Mouse (Mus musculus) liver, embryonic 14.5 days (tissue): ENCODE measurements around the gene Myb. TPM values are rescaled to one million over a fixed set of nuclear protein-coding genes. Genes with fewer than 3 reads are reported as not detected.

Experiments used
- ATAC-seq: fragments of 200-750 bp; cut with Nextera tagmentation; 2 replicates; pipeline ENCODE4 v1.8.0; 2017; ENCODE audit warnings: moderate number of reproducible peaks, mild to moderate bottlenecking, moderate library complexity; ENCODE audit not compliant: insufficient read depth
- DNase-seq, 3 experiments: peaks; one replicate each; pipeline ENCODE4 v3.0.0-alpha.2; 2012 to 2013; ENCODE audit warnings: low read depth in 3 of 3, low spot score in 3 of 3
- H3K27ac ChIP-seq: fragments of 300-500 bp; sonication (generic); 2 replicates; pipeline ENCODE4 v1.5.1; 2014; ENCODE audit warnings: moderate library complexity, mild to moderate bottlenecking, control low read depth, inconsistent platforms
- H3K27me3 ChIP-seq: fragments of 300-500 bp; sonication (generic); 2 replicates; pipeline ENCODE4 v1.6.1; 2014; ENCODE audit warnings: mild to moderate bottlenecking, low read length, moderate library complexity; ENCODE audit not compliant: control insufficient read depth, insufficient read depth
- H3K36me3 ChIP-seq: fragments of 300-500 bp; sonication (generic); replicated peaks from 2 replicates; pipeline ENCODE4 v1.6.1; 2014; ENCODE audit warnings: low read depth; ENCODE audit not compliant: control insufficient read depth, insufficient read depth
- H3K4me1 ChIP-seq, 2 experiments: fragments of 200-500 bp in 1 of 2; fragments of 300-500 bp in 1 of 2; sonication (generic) in 1 of 2; replicated peaks; 2 replicates each; pipeline ENCODE4 v1.6.1; 2012 to 2014; ENCODE audit warnings: antibody characterized with exemption in 1 of 2, inconsistent platforms in 1 of 2, low read length in 1 of 2; ENCODE audit not compliant: control insufficient read depth in 2 of 2, insufficient read depth in 2 of 2
- H3K4me2 ChIP-seq: fragments of 300-500 bp; sonication (generic); 2 replicates; pipeline ENCODE4 v1.6.1; 2014; ENCODE audit warnings: low read depth, mild to moderate bottlenecking, control low read depth, moderate library complexity
- H3K4me3 ChIP-seq, 2 experiments: fragments of 200-500 bp in 1 of 2; fragments of 300-500 bp in 1 of 2; sonication (generic) in 1 of 2; 2 replicates each; pipeline ENCODE4 v1.5.1; 2012 to 2014; ENCODE audit warnings: low read depth in 2 of 2, low read length in 2 of 2, mild to moderate bottlenecking in 2 of 2, control low read depth in 1 of 2, inconsistent platforms in 1 of 2, moderate library complexity in 1 of 2; ENCODE audit not compliant: insufficient read depth in 1 of 2
- H3K9ac ChIP-seq: fragments of 300-500 bp; sonication (generic); replicated peaks from 2 replicates; pipeline ENCODE4 v1.6.1; 2014; ENCODE audit warnings: mild to moderate bottlenecking, control low read depth, moderate library complexity
- H3K9me3 ChIP-seq: fragments of 300-500 bp; sonication (generic); 2 replicates; pipeline ENCODE4 v1.6.1; 2016; ENCODE audit warnings: low read length, mixed read lengths; ENCODE audit not compliant: control insufficient read depth
- CTCF ChIP-seq: IDR thresholded peaks from 2 replicates; pipeline ENCODE4 v1.5.1; 2016; ENCODE audit warnings: antibody characterized with exemption, low read depth, control low read depth
- EP300 ChIP-seq: IDR thresholded peaks from 2 replicates; pipeline ENCODE4 v1.6.1; 2016; ENCODE audit warnings: antibody characterized with exemption, low read depth
- WGBS: fragments of 180-500 bp; shearing (Covaris S2); extraction: QIAGEN DNeasy Blood & Tissue Kit; methylation state at CpG from one replicate; pipeline ENCODE4 v1.1.7; 2014; ENCODE audit not compliant: insufficient replicate concordance; 5-methylcytosine and 5-hydroxymethylcytosine counted together
- polyA plus RNA-seq, 2 experiments: library from polyadenylated mRNA; depleted of rRNA in 1 of 2; stranded (reverse) in 1 of 2; unstranded in 1 of 2; fragments of >200 nt; fragmentation: Nextera tagmentation in 1 of 2; extraction: Ambion mirVana in 1 of 2; gene quantifications; 2 replicates each; pipeline versions ENCODE4 v1.2.1 to v1.2.3; 2012 to 2014

Gene Myb
- polyA plus RNA-seq, 2 experiments = 11.7 to 16.9 TPM

DNA sequence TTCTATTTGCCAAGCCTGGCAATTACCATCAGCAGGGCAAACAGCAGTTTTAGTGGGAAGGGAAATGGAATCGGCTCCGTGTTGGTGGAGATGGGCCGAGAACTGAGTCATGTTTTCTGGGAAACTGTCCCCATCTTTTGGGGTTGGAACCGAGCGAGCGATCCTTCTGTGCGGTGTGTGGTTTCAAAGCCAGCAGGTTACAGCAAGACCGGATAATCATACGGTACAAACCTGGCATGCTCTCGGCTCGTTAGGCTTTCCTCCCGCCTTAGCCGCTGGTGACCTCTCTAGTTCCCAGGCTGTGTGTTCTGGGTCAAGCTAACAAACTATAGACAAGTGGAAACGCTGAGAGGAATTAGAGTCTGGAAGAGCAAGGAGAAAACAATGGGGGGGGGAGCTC lies 65.2 kb downstream of the Myb start:
- 82% methylated on average over 14 of the region's 14 CpGs for WGBS
- no peak overlapping the region for H3K4me3 ChIP-seq
- H3K9me3 ChIP-seq = no peaks in the 10 kb centered on the region
- no peaks in the 10 kb centered on the region for H3K27me3 ChIP-seq
- ATAC-seq (no peak), DNase-seq (no peak)
- no peaks in the 10 kb centered on the region for H3K36me3 ChIP-seq
- no peak overlapping the region for H3K27ac ChIP-seq
- H3K4me2 ChIP-seq = no peak overlapping the region
- TF ChIP-seq EP300 (no peak), CTCF (no peak)
- H3K9ac ChIP-seq = no peak overlapping the region
- H3K4me1 ChIP-seq = no peaks in the 10 kb centered on the region

DNA sequence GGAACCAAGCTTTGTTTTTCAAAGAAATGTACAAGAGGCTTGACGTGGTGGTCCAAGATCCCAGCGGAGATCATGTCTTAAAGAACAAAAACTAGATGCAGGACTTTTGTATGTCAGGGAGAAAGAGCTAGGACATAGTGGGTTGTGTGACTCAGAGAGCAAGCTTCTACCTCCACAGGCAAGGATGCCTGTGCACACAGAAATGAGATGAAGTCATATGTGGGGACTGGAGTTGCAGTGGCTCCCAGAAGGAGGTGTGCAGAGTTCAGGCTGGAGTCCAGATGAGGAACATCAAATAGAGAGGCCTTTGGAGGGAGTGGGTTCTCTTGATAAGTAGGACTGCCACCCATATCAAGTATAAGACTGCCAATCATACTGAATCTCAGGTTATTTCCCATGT lies 65.9 kb downstream of the Myb start:
- DNase-seq (no peak), ATAC-seq (no peak)

DNA sequence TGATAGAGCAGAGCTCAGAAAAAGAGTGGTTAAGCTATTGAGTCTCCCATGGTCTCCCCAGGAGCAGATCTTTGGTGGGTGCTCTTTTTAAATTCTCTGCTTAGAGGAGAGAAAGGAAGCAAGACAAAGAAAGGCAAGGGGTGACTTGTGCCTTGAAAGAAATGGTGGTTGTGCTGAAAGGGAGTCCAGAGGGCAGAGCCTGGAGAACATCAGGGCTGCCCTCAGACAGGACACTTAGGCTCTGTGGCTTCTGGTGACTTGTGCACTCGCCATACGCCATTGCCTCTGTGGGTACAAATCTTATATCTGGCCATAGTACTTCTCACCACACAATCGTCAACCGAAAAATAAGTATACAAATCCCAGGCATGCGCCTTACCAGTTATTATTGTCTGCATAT lies 67.5 kb downstream of the Myb start:
- DNase-seq (no peak), ATAC-seq (no peak)
- no peaks in the 10 kb centered on the region for H3K4me1 ChIP-seq
- no peak overlapping the region for H3K9ac ChIP-seq
- no peaks in the 10 kb centered on the region for H3K9me3 ChIP-seq
- H3K4me3 ChIP-seq = no peak overlapping the region
- 74% methylated on average over 5 of the region's 5 CpGs for WGBS
- H3K36me3 ChIP-seq = no peaks in the 10 kb centered on the region
- no peaks in the 10 kb centered on the region for H3K27me3 ChIP-seq
- no peak overlapping the region for H3K4me2 ChIP-seq
- no peak for TF ChIP-seq EP300
- TF ChIP-seq CTCF = no peak
- no peak overlapping the region for H3K27ac ChIP-seq

More for the DNA sequence above, 65.9 kb downstream of the Myb start:
- Histone ChIP-seq H3K9ac (no peak overlapping the region), H3K27ac (no peak overlapping the region), H3K36me3 (no peaks in the 10 kb centered on the region), H3K4me3 (no peak overlapping the region), H3K27me3 (no peaks in the 10 kb centered on the region), H3K9me3 (no peaks in the 10 kb centered on the region), H3K4me2 (no peak overlapping the region), H3K4me1 (no peaks in the 10 kb centered on the region)
- no peak for TF ChIP-seq EP300
- TF ChIP-seq CTCF = no peak
- 66% methylated on average over 2 of the region's 2 CpGs for WGBS

DNA sequence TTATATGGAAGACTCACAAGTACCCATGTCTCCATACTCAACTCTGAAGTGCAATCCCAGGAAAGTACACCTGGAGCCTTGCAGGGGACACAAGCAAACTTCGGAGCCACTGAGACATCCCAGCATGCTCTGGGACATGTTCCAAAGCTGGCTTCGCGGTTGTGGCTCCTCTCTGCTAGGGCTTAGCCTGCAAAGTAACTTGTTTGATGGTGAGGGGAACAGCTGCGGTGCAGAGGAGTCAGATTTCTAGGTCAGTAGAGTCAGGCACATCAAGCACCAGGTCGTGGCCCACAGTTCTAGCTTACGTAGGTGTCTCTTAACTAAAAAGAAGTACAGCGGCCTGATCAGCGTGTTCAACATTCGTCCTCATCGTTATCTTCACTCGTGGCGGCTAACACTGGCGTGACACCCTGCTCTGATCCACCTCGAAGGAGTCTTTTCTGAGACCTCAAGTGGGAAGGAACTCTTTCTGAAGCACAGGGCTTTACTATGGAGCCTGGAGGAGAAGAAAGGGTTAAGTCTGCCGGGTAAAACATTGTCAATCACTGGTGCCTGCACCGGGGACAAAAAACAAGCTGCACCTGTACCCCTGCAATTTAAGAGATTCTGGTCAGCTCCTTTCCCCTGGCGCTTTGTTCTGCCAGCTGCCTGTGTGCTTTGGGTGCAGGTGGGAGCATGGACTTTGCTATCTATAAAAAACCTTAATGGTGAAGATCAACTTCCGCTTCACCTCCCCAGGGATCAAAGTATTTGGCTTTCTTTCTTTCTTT lies 68.1 kb downstream of the Myb start:
- H3K36me3 ChIP-seq = no peaks in the 10 kb centered on the region
- H3K9me3 ChIP-seq = no peaks in the 10 kb centered on the region
- ATAC-seq = no peak
- H3K27me3 ChIP-seq = no peaks in the 10 kb centered on the region
- no peaks in the 10 kb centered on the region for H3K4me1 ChIP-seq
- H3K27ac ChIP-seq = no peak overlapping the region
- no peak overlapping the region for H3K4me3 ChIP-seq
- 46% methylated on average over 18 of the region's 18 CpGs for WGBS
- no peak overlapping the region for H3K4me2 ChIP-seq
- H3K9ac ChIP-seq = no peak overlapping the region
- DNase-seq = no peak
- TF ChIP-seq CTCF = no peak
- no peak for TF ChIP-seq EP300

DNA sequence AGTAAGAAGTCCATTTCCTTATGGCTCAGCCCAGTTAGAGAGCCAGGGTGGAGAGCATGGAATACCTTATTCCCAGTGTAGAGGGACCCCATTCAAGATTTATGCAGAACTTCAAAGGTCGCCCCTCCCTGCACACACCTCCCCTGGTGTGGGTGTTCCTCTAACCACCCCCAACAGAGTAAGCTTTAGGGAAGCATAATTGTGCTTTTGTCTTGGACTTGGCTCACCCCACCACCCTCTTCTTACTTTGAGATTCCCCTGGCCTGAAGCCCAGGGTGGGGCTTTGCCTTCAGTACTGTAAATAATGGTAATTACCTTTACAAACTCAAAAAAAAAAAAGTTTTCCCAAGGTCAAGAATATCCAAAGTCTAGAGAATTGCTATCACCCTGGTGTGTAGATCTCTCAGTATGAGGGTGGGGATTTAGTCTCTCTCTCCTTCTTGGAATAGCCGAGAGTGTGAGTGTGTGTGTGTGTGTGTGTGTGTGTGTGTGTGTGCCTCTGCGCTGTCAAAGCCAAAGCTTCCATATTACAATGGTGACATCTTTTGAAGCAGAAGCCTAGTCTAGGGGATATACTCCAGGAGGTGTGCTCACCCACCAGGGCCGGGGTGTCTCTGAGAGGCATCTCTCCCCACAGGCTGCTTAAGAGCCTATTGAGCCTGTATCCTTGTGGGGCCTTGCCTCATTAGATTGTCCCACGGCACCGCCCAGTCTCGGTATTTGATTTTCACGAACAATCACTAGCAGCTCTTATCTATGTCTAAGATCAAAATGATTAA lies 69.7 kb downstream of the Myb start:
- H3K36me3 ChIP-seq = no peaks in the 10 kb centered on the region
- TF ChIP-seq CTCF (no peak), EP300 (no peak)
- DNase-seq = no peak
- no peak overlapping the region for H3K9ac ChIP-seq
- H3K9me3 ChIP-seq = no peaks in the 10 kb centered on the region
- 77% methylated on average over 8 of the region's 8 CpGs for WGBS
- H3K27ac ChIP-seq = no peak overlapping the region
- H3K4me2 ChIP-seq = no peak overlapping the region
- no peak overlapping the region for H3K4me3 ChIP-seq
- ATAC-seq = no peak
- no peaks in the 10 kb centered on the region for H3K4me1 ChIP-seq
- no peaks in the 10 kb centered on the region for H3K27me3 ChIP-seq
